Mouse (Mus musculus) embryonic facial prominence, embryonic 15.5 days (tissue): ENCODE results near the gene Tespa1. TPM values are rescaled to one million over a fixed set of nuclear protein-coding genes. Genes with fewer than 3 reads are reported as not detected.
"Not testable (repeated sequence)": the region's sequence is repeated elsewhere in the genome, so short reads cannot be mapped to it uniquely, and the experiment has no call there.

Experiments
- ATAC-seq: fragments of 200-750 bp; cut with Nextera tagmentation; 2 replicates; pipeline ENCODE4 v1.8.0; 2017; ENCODE audit warnings: low read depth, moderate TSS enrichment; ENCODE audit not compliant: insufficient number of reproducible peaks, low FRiP score, low TSS enrichment
- H3K27ac ChIP-seq: fragments of 300-500 bp; sonication (generic); replicated peaks from 2 replicates; pipeline ENCODE4 v1.5.1; 2015; ENCODE audit warnings: mild to moderate bottlenecking, inconsistent platforms
- H3K27me3 ChIP-seq: fragments of 300-500 bp; sonication (generic); 2 replicates; pipeline ENCODE4 v1.6.1; 2015; ENCODE audit warnings: inconsistent platforms
- H3K36me3 ChIP-seq: fragments of 300-500 bp; sonication (generic); 2 replicates; pipeline ENCODE4 v1.6.1; 2015; ENCODE audit warnings: mild to moderate bottlenecking, inconsistent platforms
- H3K4me1 ChIP-seq: fragments of 300-500 bp; sonication (generic); 2 replicates; pipeline ENCODE4 v1.6.1; 2015; ENCODE audit warnings: inconsistent platforms
- H3K4me2 ChIP-seq: fragments of 300-500 bp; sonication (generic); replicated peaks from 2 replicates; pipeline ENCODE4 v1.6.1; 2015; ENCODE audit warnings: mild to moderate bottlenecking, inconsistent platforms
- H3K4me3 ChIP-seq: fragments of 300-500 bp; sonication (generic); replicated peaks from 2 replicates; pipeline ENCODE4 v1.5.1; 2015; ENCODE audit warnings: mild to moderate bottlenecking, inconsistent platforms
- H3K9ac ChIP-seq: fragments of 300-500 bp; sonication (generic); 2 replicates; pipeline ENCODE4 v1.6.1; 2015; ENCODE audit warnings: inconsistent platforms
- H3K9me3 ChIP-seq: fragments of 300-500 bp; sonication (generic); replicated peaks from 2 replicates; pipeline ENCODE4 v1.6.1; 2016; ENCODE audit warnings: inconsistent platforms
- WGBS: fragments of 180-500 bp; shearing (Covaris S2); methylation state at CpG from one replicate; pipeline ENCODE4 v1.1.7; 2015; 5-methylcytosine and 5-hydroxymethylcytosine counted together
- polyA plus RNA-seq: library from polyadenylated mRNA; unstranded; fragments of >200 nt; fragmentation: Nextera tagmentation; extraction: Ambion mirVana; gene quantifications from 2 replicates; pipeline ENCODE4 v1.2.1, GENCODE M21; 2015

Tespa1 gene
- polyA plus RNA-seq, 1 experiment from 2014 or later, result 3.2 TPM

DNA sequence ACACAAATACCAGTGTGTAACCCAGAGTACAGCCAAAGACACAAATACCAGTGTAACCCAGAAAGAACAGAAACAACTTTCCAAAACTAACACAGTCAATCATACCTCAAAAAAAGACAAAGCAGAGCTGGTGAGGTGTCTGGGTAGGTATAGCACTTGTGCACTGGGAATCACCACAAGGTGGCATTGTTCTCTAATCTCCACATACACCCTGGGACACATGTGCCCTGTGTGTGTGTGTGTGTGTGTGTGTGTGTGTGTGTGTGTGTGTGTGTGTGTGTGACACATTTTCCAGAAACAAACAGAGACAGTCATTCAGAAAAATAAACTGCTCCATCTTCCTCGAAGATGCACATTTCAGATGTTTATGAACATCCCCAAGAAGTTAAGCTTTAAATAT, 9.1 kb upstream of the Tespa1 start:
- no peaks in the 10 kb centered on the region for H3K9me3 ChIP-seq
- no peak for ATAC-seq
- no peak overlapping the region for H3K4me3 ChIP-seq
- no peaks in the 10 kb centered on the region for H3K36me3 ChIP-seq
- no peaks in the 10 kb centered on the region for H3K4me1 ChIP-seq
- no peak overlapping the region for H3K9ac ChIP-seq
- no peaks in the 10 kb centered on the region for H3K27me3 ChIP-seq
- 65% methylated on average over 1 of the region's 1 CpGs for WGBS
- H3K27ac ChIP-seq, result no peak overlapping the region
- no peak overlapping the region for H3K4me2 ChIP-seq

- Histone ChIP-seq H3K27me3 (no peaks in the 10 kb centered on the region), H3K36me3 (no peaks in the 10 kb centered on the region), H3K4me3 (no peak overlapping the region), H3K9me3 (no peaks in the 10 kb centered on the region), H3K27ac (no peak overlapping the region), H3K4me1 (no peaks in the 10 kb centered on the region), H3K4me2 (no peak overlapping the region), H3K9ac (no peak overlapping the region)
- peak; percentile 70; the same call in 1 of the 2 replicates for ATAC-seq
- WGBS, result 66% methylated on average over 2 of the region's 2 CpGs
Observed at GRCm38 (mm10) chr10:130314110-130314829, 8.4 kb upstream of the Tespa1 start.

DNA sequence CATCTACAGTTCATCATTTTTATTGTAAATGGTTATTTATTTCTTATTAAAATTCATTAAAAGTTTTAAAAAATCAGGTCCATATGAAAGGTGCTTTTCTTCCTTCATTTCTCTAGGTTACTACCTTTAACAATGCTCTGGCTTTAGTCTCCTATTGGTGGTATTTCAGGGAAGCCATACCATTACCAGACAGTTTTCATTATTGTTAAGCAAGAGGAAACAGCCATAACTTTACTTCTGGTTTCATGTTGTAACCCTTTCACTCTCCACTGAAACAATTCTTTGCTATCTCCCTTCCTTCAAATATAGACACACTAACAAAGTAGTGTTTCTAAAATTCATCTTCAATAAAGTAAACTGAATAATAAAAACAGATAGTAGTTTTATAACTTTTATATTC, 6.8 kb upstream of the Tespa1 start:
- no peak for ATAC-seq
- H3K4me3 ChIP-seq, result no peak overlapping the region
- H3K4me2 ChIP-seq, result no peak overlapping the region
- H3K36me3 ChIP-seq, result no peaks in the 10 kb centered on the region
- no peaks in the 10 kb centered on the region for H3K27me3 ChIP-seq
- no peak overlapping the region for H3K27ac ChIP-seq
- no peaks in the 10 kb centered on the region for H3K9me3 ChIP-seq
- H3K9ac ChIP-seq, result no peak overlapping the region
- H3K4me1 ChIP-seq, result no peaks in the 10 kb centered on the region

GRCm38 (mm10) chr10:130318720-130319119, 4.0 kb upstream of the Tespa1 start:
- H3K4me3 ChIP-seq, result no peak overlapping the region
- ATAC-seq, result no peak
- no peak overlapping the region for H3K9ac ChIP-seq
- H3K27me3 ChIP-seq, result no peaks in the 10 kb centered on the region
- no peak overlapping the region for H3K4me2 ChIP-seq
- no peaks in the 10 kb centered on the region for H3K4me1 ChIP-seq
- 46% methylated on average over 4 of the region's 4 CpGs for WGBS
- H3K36me3 ChIP-seq, result no peaks in the 10 kb centered on the region
- no peak overlapping the region for H3K27ac ChIP-seq
- no peaks in the 10 kb centered on the region for H3K9me3 ChIP-seq

DNA sequence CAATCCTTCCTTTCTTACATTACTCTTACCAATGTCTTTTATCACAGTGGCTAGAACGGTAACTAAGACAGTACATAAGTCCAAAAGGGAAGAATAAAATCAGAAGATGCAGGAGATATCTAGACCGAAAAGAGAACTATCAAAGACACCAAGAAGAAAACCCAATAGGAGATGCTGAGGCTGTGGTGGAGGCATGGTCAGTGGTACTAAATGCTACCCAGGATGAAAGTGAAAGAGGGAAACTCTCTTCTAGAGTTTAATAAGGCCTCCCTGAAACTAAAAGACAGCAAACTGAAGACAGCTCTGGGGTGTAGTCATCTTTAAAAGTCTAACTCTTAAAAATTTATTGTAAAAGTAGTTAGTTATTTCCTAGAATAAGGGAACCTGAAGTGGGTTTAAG, 2.0 kb upstream of the Tespa1 start:
- Histone ChIP-seq H3K4me2 (no peak overlapping the region), H3K9me3 (no peaks in the 10 kb centered on the region), H3K27ac (no peak overlapping the region), H3K27me3 (no peaks in the 10 kb centered on the region), H3K9ac (no peak overlapping the region), H3K4me1 (no peaks in the 10 kb centered on the region), H3K4me3 (no peak overlapping the region), H3K36me3 (no peaks in the 10 kb centered on the region)
- ATAC-seq, result no peak
- WGBS, result 86% methylated on average over 2 of the region's 2 CpGs

DNA sequence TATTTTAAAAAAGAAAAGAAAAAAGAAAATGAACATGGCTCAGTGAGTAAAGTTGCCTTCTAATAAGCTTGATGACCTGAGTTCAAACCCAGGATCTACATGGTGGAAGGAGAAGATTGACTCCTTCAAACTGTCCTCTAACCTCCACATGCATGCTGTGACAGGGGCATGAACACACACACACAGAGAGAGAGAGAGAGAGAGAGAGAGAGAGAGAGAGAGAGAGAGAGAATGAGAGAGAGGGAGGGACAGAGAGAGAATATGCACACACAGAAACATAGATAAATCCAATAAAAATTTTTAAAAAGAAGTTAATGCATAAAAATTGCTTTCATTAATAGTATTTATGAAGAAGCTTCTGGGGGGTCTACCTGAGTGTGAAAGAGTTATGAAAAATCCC, 608 bp upstream of the Tespa1 start:
- no peak overlapping the region for H3K9ac ChIP-seq
- no peaks in the 10 kb centered on the region for H3K4me1 ChIP-seq
- no peaks in the 10 kb centered on the region for H3K9me3 ChIP-seq
- H3K27ac ChIP-seq, result no peak overlapping the region
- ATAC-seq, result no peak
- H3K27me3 ChIP-seq, result no peaks in the 10 kb centered on the region
- no peak overlapping the region for H3K4me3 ChIP-seq
- no peaks in the 10 kb centered on the region for H3K36me3 ChIP-seq
- H3K4me2 ChIP-seq, result no peak overlapping the region

DNA sequence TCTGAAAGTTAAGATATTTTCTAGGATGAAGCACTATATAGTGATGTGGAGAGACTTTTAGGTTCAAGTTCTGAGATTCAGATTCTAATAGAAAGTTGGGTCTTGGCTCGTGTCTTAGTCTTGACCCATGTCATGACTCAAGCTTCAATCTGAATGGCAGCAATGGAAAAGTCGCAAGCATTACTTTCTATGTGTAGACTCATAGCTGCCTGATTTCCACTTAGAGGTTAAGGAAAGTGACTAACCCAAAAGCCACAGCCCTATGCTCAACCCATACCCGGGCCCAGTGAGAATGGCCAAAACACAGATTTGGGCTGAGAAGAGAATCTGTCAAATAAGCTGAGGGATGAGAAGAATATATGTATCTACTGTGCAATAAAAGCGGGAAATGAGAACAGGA, 1.6 kb downstream of the Tespa1 start:
- Histone ChIP-seq H3K9me3 (no peaks in the 10 kb centered on the region), H3K4me2 (no peak overlapping the region), H3K9ac (no peak overlapping the region), H3K27me3 (no peaks in the 10 kb centered on the region), H3K27ac (no peak overlapping the region), H3K36me3 (no peaks in the 10 kb centered on the region), H3K4me1 (no peaks in the 10 kb centered on the region), H3K4me3 (no peak overlapping the region)
- ATAC-seq, result no peak
- 84% methylated on average over 4 of the region's 4 CpGs for WGBS

DNA sequence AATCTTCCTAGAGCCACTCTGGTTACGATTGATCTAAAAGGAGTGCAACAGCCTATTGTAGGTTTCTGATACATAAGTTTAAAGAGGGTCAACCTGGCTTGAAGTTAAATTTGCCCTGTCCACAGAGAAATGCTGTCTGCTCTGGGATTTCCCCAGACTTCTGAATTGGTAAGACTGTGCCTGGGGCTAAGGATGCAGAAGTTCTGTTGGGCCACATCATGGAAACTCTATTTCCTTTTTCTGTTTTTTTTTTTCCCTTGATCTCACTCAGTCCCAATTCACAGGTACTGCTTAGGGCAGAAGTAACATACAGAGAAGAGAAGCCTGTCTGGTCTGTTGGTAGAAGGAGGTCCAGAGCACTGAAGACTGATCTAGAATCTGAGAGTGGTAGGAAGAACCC, 8.0 kb downstream of the Tespa1 start:
- no peak overlapping the region for H3K4me3 ChIP-seq
- H3K4me1 ChIP-seq, result no peaks in the 10 kb centered on the region
- no peaks in the 10 kb centered on the region for H3K9me3 ChIP-seq
- H3K27me3 ChIP-seq, result no peaks in the 10 kb centered on the region
- H3K4me2 ChIP-seq, result no peak overlapping the region
- no peaks in the 10 kb centered on the region for H3K36me3 ChIP-seq
- no peak overlapping the region for H3K9ac ChIP-seq
- WGBS, result 92% methylated on average over 1 of the region's 1 CpGs
- ATAC-seq, result no peak
- H3K27ac ChIP-seq, result no peak overlapping the region

GRCm38 (mm10) chr10:130336385-130336784, 13.7 kb downstream of the Tespa1 start:
- H3K36me3 ChIP-seq, result no peaks in the 10 kb centered on the region
- WGBS, result 86% methylated on average over 1 of the region's 1 CpGs
- no peaks in the 10 kb centered on the region for H3K9me3 ChIP-seq
- no peak overlapping the region for H3K4me2 ChIP-seq
- no peaks in the 10 kb centered on the region for H3K27me3 ChIP-seq
- ATAC-seq, result no peak
- H3K27ac ChIP-seq, result no peak overlapping the region
- H3K4me1 ChIP-seq, result no peaks in the 10 kb centered on the region
- no peak overlapping the region for H3K4me3 ChIP-seq
- no peak overlapping the region for H3K9ac ChIP-seq

- no peak overlapping the region for H3K4me2 ChIP-seq
- H3K4me1 ChIP-seq, result no peaks in the 10 kb centered on the region
- no peak overlapping the region for H3K9ac ChIP-seq
- 50% methylated on average over 2 of the region's 2 CpGs for WGBS
- H3K36me3 ChIP-seq, result no peaks in the 10 kb centered on the region
- H3K27ac ChIP-seq, result no peak overlapping the region
- no peaks in the 10 kb centered on the region for H3K9me3 ChIP-seq
- no peaks in the 10 kb centered on the region for H3K27me3 ChIP-seq
- ATAC-seq, result no peak
- no peak overlapping the region for H3K4me3 ChIP-seq
Observed at GRCm38 (mm10) chr10:130337581-130337980, 14.9 kb downstream of the Tespa1 start.

- H3K9ac ChIP-seq, H3K36me3 ChIP-seq, ATAC-seq, H3K9me3 ChIP-seq, H3K27ac ChIP-seq, H3K4me3 ChIP-seq, H3K4me2 ChIP-seq, H3K4me1 ChIP-seq, H3K27me3 ChIP-seq: not testable (repeated sequence)
- 88% methylated on average over 4 of the region's 4 CpGs for WGBS
Observed at GRCm38 (mm10) chr10:130340050-130340449, 17.4 kb downstream of the Tespa1 start.

DNA sequence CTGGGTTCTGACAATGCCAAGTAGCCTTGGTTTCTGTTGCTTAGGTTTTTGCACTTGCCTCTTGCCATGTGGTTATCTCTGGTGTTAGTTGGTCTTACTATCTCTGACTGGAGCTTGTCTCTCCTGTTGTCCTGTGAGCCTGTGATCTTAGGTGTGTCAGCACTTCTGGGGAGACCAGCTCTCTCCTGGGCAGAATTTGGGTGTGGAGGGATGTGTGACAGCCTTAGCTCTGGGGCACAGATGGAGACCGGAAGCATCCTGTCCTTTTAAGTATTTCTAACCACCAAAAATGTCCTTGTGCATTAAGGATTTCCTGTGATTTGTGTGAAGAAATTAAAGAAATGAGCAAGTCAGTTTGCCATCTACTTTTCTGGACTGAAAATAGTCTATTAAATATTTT, 21.4 kb downstream of the Tespa1 start:
- H3K36me3 ChIP-seq, result no peaks in the 10 kb centered on the region
- no peaks in the 10 kb centered on the region for H3K4me1 ChIP-seq
- H3K9me3 ChIP-seq, result no peaks in the 10 kb centered on the region
- no peak overlapping the region for H3K4me3 ChIP-seq
- no peaks in the 10 kb centered on the region for H3K27me3 ChIP-seq
- no peak overlapping the region for H3K9ac ChIP-seq
- no peak overlapping the region for H3K27ac ChIP-seq
- no peak overlapping the region for H3K4me2 ChIP-seq
- 74% methylated on average over 1 of the region's 1 CpGs for WGBS
- ATAC-seq, result no peak
